Mouse (Mus musculus) layer of hippocampus, adult 9-10 months (tissue): ENCODE results near the gene Tlr5.
A peak's percentile ranks its signal among the peaks of the same experiment; 100 is the strongest.

Experiments used
- DNase-seq: peaks from one replicate; pipeline ENCODE4 v3.0.0; 2022; ENCODE audit warnings: low spot score

Gene Tlr5

DNA sequence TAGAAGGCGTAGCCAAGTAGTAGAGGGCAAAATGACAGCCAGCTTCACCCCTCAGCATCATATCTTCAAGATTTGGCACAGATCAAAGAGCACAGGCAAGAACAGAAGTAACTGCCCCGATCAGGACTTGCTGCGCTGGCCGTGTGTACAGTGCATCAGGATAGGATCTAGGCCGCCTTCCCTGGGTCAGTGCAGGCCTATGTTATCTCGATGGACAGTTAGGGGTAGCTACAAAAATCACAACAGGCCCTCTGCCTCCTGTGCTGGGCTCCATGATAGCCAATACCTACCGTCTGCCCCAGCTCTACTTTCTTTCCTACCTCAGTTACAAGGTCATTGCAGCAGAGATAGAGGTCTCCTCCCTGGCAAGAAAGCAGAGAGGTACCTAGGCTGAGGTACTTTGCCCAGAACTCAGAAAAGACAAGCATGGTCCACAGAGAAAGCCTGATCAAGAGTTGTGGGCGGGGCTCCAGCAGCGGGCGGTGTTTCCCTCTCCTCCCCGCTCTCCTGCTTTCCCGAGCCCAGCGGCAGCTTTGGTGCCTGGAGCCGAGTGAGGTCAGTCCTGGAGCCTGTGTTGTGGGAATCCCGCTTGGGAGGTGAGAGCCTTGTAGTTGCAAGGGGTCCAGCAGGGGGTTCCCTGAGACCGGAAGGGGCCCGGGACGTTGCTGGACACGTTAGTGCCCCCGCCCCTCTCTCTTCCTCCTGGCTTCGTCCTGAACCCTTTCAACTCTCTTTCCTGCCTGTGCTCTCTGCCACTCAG is at the start of gene Tlr5:
Tlr5 (plus strand) TSS at position 502 of the 760 bp plus-strand sequence.
- no peak for DNase-seq

DNA sequence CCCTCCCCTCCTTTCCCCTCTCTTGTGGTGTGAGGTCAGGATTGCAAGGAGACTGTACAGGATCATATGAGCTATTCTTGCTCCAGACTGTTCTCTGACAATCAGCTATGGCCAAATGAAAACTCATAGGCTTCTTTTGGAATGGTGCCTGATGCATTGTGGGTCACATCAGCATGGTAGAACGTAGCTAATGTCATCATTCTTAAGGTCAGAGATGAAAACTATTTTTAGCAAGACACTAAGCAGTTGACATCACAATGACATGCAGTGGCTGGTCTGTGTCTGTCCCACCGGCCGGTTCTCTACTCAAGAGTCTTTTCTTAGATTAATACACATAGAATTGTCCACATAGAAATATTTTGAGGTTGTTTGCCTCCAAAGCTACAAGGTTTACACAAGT is 48.9 kb upstream of the Tlr5 start:
- no peak for DNase-seq

DNA sequence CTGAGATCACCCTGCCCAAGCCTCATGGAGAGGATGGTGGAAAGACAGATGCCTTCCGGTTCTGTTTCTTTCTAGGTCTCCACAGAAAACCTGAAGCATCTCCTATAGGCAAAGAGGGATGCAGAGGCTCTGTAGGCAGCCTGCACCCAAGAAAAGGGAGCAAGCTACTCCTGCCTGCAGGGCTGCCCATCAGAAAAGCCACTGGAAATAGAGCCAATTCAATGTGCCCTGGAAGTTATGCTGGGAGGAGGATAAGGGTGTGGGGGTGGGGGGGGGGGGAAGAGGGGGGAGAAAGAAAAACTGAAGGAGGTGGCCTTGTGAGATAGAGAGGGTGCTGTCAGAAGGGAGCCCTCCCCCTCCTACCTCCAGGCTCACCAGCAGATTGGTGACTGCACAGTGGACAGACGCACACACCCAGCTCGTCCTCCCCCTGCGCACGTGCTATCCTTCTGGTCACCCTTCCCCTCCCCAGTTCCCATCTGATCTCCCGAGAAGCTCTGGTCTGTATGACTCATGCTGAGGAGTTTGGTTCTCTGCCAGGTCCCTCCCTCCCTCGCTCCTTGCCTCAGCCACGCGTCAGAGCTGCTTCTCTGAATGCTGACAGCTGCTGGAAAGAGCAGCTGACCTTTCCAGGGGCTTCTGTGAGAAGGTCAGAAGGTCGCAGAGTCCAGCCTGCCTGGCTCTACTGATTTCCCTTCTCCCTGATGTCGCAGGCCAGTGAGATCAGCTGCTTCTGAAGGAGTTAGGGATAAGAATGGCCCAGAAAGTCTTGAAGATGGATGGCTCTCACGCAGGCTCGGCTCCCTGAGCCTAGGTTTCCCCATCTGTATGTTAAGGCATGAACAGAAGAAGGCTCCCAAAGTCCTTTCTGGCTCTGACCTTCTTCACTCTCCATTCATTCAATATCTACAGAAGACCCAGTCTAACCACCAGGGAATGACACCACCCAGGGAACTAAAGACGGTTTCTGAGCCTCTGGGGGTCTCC is 46.2 kb upstream of the Tlr5 start:
- peak; percentile 87 for DNase-seq

DNA sequence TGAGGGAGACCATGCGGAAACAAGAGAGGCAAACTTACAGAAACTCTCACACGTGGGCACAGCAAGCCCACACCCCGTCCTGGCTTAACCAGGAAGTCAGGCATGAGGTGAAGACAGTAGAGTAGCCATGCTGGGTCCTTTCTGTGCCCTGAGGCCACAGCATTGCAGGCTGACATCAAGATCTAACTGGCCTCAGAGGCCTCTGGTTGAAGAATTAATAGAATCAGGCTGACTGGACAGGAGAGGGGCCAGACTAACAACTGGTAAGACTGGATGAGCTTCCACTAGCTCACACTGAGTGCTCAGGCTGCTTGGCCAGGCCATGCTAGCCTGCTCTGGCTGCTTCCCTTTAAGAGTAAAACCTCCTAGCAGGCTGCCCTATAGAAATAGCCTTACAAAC is 45.5 kb upstream of the Tlr5 start:
- DNase-seq, result no peak

DNA sequence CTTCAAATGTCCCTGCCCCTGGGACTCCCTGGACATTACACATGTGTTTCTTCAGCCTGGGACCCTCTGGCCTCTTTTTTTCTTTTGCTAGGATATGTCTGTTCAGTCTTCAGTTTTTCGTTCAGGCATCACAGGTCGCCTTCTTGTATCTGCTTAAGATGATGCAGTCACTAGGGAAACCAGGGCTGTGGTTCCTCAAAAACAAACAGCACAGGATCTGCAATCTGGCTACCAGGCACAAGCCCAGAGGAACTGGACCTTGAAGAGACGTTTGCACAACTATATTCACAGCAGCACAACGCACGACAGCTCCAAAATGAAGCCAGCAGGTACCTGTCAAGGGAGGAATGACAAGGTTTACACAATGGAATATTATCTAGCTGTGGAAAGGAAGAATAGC is 45.0 kb upstream of the Tlr5 start:
- no peak for DNase-seq

DNA sequence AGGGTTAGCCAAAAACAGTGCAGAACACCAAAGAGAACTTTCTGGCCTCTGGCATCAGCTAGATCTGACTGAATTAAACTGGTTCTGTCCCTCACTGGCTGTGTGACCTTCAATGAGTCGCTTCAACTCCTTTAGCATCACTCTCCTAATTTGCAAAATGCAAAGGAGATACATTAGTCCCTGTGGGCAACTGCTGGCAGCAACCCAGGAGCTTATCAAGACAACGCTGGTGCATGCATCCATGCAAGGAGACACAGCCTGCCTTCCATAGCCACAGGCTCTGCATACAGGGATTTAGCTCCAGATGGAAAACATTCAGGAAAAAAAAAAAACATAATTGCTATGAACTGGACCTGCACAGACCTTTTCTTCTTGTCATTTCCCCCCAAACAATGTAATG is 42.0 kb upstream of the Tlr5 start:
- no peak for DNase-seq

DNA sequence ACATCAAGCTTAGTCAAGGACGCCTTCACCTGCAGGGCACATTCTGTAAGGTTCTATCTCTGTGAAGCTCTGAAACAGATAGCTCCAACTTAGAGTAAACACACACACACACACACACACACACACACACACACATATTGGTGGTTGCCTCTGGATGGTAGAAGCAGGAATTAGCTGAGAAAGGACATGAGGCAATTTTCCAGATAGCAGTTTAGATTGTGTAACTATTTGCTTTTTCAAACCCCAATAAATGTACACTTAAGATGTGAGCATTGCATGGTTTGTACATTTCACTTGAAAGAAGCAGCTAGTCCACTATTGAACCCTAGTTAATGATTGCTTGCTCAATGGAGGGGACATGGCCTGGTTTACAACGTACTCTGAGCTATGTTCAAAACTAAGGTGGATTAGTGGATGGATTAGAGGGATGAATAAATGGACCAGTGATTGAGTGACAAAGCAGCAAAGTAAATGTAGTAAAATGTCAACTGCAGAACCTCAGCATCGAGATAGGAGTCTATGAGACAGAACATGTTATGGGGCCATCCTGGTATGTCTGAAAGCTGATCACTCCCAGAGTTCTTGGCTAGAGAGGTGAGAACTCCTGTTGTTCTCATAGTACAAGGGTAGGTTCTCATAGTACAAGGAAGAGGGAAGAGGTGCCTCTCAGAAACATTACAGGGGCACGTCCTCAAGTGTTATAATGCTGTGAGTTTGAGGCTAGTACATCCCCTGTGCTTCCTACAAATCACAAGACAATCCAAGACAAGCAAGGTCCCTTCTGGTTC is 40.3 kb upstream of the Tlr5 start:
- DNase-seq, result no peak

DNA sequence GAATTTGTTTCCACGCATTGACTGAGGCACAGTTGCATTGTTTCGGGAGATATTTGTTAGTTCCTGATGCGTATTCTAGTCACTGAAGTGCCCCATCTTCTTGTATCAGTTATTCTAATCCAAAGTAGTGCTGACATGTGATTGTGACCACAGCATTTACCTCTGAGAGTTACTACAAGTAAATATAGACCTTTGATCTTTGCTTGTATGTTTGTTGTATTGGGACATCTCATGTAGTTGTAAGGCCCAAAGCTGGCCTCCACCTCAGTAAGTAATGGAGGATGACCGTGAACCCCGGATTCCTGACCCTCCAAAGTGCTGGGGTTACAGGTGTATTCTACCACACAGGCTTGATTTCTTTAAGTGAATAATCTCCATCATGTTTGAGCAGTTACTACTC is 38.4 kb upstream of the Tlr5 start:
- DNase-seq, result no peak

DNA sequence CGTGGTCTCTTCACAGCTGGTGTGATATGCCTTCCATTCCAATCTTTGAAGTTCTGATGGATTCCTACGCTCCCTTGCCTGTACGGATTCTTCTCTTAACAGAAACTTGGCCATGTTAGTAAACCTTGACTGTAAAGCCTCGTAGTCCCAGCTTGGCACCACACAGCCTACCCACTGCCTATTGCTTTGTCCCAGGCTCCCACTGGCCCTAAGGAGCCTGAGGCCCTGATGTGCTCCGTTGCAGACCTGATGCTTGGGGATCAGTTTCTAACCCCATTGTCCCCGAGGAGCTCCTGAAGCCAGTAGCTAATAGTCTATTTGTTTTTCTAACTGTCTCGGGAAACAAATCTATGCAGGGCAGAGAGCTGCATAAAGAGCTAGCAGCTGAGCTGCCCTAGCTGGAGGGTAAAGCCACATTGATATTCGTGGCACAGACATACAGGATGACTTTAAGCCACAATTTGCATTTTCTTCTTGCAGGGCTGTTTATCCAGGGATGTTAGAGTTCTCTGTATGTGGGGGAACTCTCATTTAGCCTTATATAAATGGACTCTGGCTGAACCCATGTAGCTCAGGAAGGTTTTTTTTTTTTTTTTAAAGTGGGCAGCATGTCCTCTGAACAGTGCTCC is 35.8 kb upstream of the Tlr5 start:
- DNase-seq, result no peak

DNA sequence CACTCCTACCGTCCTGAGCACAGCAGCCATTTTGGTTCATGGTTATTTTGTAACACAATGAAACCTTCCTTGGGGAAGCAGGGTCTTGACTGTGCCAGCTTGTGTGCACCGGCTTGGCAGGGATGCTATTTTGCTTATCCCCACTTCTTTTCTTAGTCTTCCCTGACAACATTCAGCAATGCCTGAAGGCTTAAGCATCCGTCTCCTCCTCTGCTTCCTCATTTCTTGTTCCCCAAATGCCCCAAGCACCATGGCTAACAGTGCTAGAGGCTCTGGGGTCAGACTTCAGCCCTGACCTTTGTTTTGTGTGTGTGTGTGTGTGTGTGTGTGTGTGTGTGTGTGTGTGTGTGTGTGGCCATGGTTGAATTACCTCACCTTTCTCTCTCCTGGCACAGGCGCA is 31.8 kb upstream of the Tlr5 start:
- DNase-seq, result no peak

DNA sequence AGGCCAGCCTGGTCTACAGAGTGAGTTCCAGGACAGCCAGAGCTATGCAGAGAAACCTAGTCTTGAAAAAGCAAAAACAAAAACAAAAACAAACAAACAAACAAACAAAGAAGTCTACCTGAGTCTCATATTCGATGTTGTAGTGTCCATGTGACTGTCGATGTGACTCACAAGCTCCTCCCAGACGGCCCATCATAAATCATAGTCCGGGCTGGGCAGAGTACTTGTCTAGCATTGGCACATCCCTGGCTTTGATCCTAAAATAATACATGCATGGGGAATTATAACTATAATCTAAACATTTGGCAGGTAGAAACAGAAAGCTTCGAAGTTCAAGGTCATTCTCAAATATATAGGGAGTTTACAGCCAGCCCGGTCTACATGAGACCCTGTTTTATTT is 28.1 kb upstream of the Tlr5 start:
- no peak for DNase-seq

DNA sequence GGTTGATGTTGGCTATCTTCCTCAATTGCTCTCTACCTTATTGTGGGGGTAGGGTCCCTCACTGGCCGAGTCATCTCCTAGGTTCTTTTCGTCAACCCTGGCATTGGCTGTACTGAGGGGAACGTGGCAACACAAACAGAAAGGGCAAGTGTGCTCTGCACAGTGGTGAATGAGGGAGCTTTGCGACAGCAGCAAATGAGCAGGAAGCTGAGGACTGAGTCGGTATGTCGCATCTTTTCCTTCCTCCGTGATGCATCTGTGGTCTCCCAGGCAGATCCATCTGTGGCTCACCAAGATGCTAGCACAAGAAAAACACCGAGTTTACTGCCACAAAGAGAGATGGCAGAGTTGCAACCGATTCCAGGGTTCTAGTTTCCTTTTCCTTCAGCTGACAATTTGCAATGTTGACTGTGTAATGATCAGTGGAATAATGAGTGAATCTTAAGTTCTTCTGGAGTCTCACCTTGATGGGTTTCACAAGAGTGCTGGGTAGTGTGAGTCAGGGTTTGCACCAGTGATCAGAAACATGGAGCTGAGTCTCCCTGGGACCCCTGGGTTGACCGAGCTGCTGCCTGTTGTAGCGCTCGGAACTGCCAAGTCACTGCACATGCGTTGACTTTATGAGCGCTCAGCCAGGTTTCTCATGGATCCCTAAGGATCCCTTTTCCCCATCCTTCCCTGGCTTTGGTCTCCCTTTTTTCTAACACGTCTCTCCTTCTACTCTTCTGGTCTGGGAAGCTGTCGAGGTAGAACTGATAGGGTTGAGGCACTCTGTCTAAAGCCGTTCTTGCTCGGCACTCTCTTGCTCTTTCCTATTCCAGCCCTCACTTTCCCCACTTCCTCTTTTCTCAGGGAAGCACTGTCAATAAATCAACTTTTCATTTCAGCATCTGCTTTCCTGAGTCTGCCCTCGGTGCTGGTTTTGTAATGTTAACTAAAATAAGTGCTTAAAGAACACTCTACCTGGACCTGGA is 26.4 kb upstream of the Tlr5 start:
- no peak for DNase-seq

DNA sequence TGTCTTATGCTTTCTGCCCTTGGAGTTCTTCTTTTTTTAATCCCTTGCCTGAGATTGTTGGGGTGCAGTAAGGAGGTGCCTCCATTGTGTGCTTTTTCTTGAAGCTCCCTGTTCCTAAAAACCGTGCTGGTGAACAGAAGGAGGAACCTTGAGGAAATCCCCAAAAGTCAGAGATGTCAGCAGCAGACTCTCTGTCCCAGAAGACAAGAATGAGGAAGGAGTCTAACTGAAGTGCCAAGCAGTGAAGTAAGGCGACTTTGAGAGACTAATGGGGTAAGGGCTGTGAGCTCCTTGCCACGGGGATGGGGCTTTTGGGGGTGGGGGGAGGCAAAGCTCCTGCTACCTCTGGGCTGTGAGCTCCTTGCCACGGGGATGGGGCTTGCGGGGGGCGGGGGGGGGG is 19.1 kb upstream of the Tlr5 start:
- no peak for DNase-seq

DNA sequence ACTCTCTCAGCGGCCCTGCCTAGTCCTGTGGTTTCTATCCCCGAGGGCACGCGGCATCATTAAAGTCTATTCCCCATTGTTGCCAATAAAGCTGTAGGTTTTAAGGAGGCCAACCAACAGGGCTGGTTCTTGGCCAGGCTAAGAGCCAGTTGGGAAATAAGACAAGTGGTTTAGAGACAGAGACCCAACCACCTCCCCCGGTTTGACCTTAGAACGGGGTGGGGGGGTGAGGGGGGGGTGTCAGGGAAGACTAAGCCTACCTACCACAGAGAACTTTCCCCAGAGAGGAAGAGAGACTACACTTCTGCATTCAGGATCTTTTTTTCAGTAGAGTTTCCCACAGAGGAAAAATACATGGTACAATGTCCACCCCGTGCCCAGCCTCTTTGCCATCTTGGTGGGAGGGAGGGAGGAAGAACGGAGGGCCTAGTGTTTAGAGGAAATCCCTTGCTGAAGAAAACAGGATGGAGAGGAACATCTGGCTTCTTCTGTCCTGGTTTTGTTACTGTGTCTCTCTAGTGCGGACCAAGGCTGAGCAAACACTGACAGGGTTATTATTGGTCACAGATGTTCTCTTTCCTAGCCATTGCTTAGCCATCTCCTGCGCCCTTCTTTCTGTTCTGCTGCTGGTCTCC is 17.0 kb upstream of the Tlr5 start:
- DNase-seq, result no peak

DNA sequence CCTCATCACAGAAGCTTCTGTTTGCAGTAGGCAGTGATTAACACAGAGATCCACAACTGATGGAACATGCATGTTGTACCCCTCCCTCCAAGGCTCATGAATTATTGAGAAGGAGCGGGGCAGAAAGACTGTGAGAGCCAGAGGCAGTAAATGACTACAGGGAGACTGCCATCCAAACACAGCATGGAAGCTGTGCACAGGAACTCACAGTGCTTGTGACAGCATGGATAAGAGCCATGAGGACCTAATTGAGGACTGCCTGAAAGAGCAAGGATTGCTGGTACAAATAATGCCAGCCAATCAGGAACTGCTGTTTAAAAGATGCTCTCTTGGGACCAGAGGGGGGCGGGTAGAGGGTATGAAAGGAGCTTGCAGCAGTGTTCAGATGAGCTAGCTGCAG is 12.7 kb upstream of the Tlr5 start:
- DNase-seq, result no peak

DNA sequence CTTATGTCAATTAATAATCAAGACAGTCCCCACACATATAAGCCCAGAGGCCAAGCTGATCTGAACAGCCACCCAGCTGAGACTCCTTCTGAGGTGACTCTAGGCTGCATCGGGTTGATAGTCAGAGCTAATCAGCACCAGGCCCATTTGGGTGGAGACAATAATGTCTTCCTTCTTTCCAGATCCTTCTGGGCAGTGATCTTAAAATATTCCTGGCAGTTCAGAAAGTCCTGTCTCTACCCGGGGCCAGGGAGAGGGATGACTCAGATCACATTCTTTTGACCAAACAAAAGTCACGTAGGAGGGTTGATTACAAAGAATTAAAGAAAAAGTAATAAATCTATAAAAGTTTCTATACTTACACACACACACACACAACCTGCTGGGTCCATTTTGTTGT is 10.7 kb upstream of the Tlr5 start:
- DNase-seq, result no peak

DNA sequence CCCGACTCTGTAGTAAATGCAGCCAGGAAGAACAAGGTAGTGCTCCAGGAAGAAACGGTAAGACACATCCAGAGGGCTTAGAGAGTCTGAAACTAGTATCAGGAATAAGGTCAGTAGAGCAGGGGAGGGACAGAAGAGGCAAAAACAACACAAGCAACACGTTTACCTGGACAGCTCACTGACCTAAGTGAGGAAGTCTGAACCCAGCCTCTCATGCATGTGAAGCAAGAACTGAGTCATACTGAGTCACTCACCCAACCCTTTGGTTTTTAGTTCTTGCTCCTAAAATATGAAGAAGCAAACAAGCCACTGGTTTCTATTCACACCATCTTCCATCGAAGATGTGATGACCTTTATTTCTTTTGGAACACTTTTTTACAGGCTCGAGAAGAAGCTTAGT is 9.9 kb upstream of the Tlr5 start:
- DNase-seq, result no peak

DNA sequence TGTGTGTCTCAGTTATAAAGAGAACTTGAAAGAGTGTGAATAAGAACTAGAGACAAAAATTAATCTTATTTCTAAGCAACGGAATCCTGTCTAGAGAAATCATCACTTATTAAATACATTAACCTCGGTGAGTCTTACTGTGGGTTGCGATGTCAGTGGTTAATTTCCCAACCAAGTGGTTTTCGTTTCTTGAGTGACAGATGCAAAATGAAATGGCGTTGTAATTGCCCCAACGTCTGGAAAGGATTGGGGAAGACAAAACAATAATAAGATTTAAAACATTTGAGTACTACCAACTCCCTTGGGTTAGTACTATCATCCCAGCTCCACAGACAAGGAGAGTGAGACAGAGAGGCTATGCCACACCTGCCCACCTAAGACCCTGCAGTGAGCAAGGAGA is 9.0 kb upstream of the Tlr5 start:
- no peak for DNase-seq

DNA sequence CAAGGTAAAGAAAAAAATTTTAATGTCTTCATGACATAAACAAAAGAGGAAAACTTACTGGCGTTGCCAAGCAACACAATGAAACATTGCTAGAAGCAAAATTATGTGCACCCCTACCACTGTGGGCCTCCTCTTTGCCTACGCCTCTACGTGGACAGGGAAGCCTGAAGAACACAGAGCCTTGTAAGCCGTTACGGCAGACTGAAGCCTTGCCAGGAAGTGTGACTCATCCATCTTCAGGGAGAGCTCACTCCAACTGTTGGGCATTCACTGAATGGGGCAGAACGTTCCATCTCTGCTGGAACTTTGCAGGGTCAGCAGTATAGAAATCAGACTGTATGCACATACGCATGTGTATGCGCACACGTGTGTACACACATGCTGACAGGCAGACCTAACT is 3.3 kb upstream of the Tlr5 start:
- no peak for DNase-seq

DNA sequence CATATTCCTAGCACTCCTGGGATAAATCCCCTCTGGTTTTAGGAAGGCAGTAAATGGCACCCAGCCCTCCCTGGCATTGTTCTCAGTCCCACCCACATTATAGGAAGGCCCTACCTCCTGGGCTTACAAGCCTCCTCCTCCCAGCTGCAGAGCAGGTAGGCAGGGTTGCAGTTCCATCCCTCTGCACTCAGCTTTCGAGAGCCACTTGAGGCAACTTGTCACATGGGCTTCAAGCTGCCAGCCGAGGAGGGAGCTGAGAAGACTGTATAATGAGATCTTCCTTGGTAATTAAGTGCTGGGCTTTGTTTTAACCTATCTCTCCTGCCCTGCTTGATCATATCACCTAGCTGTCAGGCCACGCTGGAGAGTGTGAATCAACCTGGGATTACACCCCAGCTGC is 1.4 kb upstream of the Tlr5 start:
- DNase-seq, result no peak
